Comparison of ENCODE assay signal across 8 mouse cellular contexts in the genomic region with DNA sequence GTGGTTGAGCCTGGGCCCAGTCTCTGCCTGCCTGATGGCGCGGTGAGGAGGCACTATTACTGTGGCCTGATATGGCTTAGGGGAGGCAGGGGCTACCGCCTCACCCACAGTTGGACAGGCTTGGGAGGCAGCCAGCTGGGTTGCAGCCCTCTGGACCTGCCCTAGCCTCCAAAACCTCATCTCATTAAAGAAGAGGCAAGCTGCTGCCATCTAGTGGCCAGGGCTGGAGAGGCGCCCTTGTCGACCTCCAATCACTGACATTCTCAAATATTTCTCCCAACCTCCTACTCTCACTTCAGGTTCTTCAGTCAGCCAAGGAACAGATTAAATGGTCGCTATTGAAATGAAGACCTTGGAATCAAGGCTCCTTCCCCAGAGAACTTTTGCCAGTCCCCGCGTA. TPM values are rescaled to one million over a fixed set of nuclear protein-coding genes. Genes with fewer than 3 reads are reported as not detected.
DNase-seq lines count a peak whose midpoint lies in the region; ATAC-seq lines count a peak whose summit lies in the region.

No protein-coding gene starts in this region.

- peaks cover 23% of the 10 kb centered on the region for H3K4me1 ChIP-seq in hindbrain, embryonic 16.5 days (ENCODE audit: control insufficient read depth, insufficient read depth, low read depth, low read length)

- intact Hi-C loops in left cerebral cortex, postnatal 14 days (cut with DNase I): loop anchor here (2.0 to 10.0 kb wide), 4 partner anchors 73 to 583 kb away; a partner anchor contains a TSS

- H3K4me2 ChIP-seq in hindbrain, embryonic 16.5 days (ENCODE audit: low read length): no peak overlapping the region

- H3K4me3 ChIP-seq in hindbrain, embryonic 16.5 days (ENCODE audit: low read length): no peak overlapping the region

- WGBS in hindbrain, embryonic 16.5 days: 9% methylated on average over 8 of the region's 8 CpGs

- H3K9me3 ChIP-seq in hindbrain, embryonic 16.5 days (ENCODE audit: control insufficient read depth, low read length): no peaks in the 10 kb centered on the region

- peak; percentile 84 for DNase-seq in adipocyte (ENCODE audit: low spot score)
- peak; percentile 99 for DNase-seq in cerebellum, postnatal 10 days
- peak; percentile 88 for DNase-seq in gastrocnemius, adult 18-20 months (ENCODE audit: low spot score)
- peak; percentile 78 to 79 for DNase-seq in left cerebral cortex, postnatal 14 days (ENCODE audit: low spot score in 2 of 2)
- DNase-seq in right cerebral cortex, postnatal 36 days (ENCODE audit: low spot score in 2 of 2): peak; percentile 32 to 47
- peak; percentile 75 to 89 for DNase-seq in urinary bladder, postnatal 4 days (ENCODE audit: low spot score in 2 of 2)

- no peaks in the 10 kb centered on the region for H3K27me3 ChIP-seq in hindbrain, embryonic 16.5 days (replicated peaks; ENCODE audit: control insufficient read depth, insufficient read depth, low read length)

- no peak overlapping the region for H3K27ac ChIP-seq in hindbrain, embryonic 16.5 days (ENCODE audit: low read depth, low read length)

- ATAC-seq in hindbrain, embryonic 16.5 days: peak; percentile 52
- peak; percentile 74 for ATAC-seq in megakaryocyte progenitor cell, adult 5-6 weeks (replicated peaks; ENCODE audit: poor library complexity)

- H3K36me3 ChIP-seq in hindbrain, embryonic 16.5 days (ENCODE audit: control insufficient read depth, insufficient read depth, low read length): no peaks in the 10 kb centered on the region

- no peak overlapping the region for H3K9ac ChIP-seq in hindbrain, embryonic 16.5 days (ENCODE audit: low read depth, low read length)

RNA-seq across cellular contexts. Expression of a gene that starts 10.9 kb away (rescaled TPM):
- total RNA-seq in gastrocnemius, adult 18-20 months (2021): 10 to 100 TPM; 26.7 to 27.7 TPM
- 22.2 and 27.4 TPM in 2 replicates for polyA plus RNA-seq in hindbrain, embryonic 16.5 days (2015; fragmentation: Nextera tagmentation; extraction: Ambion mirVana)
- total RNA-seq in left cerebral cortex, postnatal 14 days (2021): 1 to 10 TPM; 2.7 to 3.2 TPM
- total RNA-seq in megakaryocyte progenitor cell, adult 5-6 weeks (2015): 6.2 and 6.5 TPM in 2 replicates
- 3.3 and 4.0 TPM in 2 replicates for total RNA-seq in megakaryocyte progenitor cell, adult 5-6 weeks (2017)

RNA-seq across cellular contexts. Expression of a gene that starts 30.8 kb away (rescaled TPM):
- 100 to 1,000 TPM; 460 to 570 TPM for total RNA-seq in gastrocnemius, adult 18-20 months (2021)
- polyA plus RNA-seq in hindbrain, embryonic 16.5 days (2015; fragmentation: Nextera tagmentation; extraction: Ambion mirVana): 83.3 and 86.9 TPM in 2 replicates
- 100 to 1,000 TPM; 205 to 209 TPM for total RNA-seq in left cerebral cortex, postnatal 14 days (2021)
- 39.0 and 39.8 TPM in 2 replicates for total RNA-seq in megakaryocyte progenitor cell, adult 5-6 weeks (2015)
- 41.0 and 42.5 TPM in 2 replicates for total RNA-seq in megakaryocyte progenitor cell, adult 5-6 weeks (2017)

RNA-seq across cellular contexts. Expression of a gene that starts 55.7 kb away (rescaled TPM):
- 10 to 100 TPM; 24.9 to 25.7 TPM for total RNA-seq in gastrocnemius, adult 18-20 months (2021)
- 81.2 and 84.8 TPM in 2 replicates for polyA plus RNA-seq in hindbrain, embryonic 16.5 days (2015; fragmentation: Nextera tagmentation; extraction: Ambion mirVana)
- 10 to 100 TPM; 38.9 to 39.9 TPM for total RNA-seq in left cerebral cortex, postnatal 14 days (2021)
- 30.3 and 31.4 TPM in 2 replicates for total RNA-seq in megakaryocyte progenitor cell, adult 5-6 weeks (2015)
- total RNA-seq in megakaryocyte progenitor cell, adult 5-6 weeks (2017): 70.1 and 74.3 TPM in 2 replicates

Comparison
In these comparisons a context has a peak if more than half of its experiments do, and no peak if none do; other contexts are left out.
1. DNase-seq: peak in every context shown above with its lines; median percentile 99 in cerebellum, postnatal 10 days; 88 in gastrocnemius, adult 18-20 months; 84 in adipocyte; 82 in urinary bladder, postnatal 4 days; 78 in left cerebral cortex, postnatal 14 days; 40 in right cerebral cortex, postnatal 36 days.
2. RNA of a gene that starts 30.8 kb away (total RNA-seq): 460 to 570 TPM in gastrocnemius, adult 18-20 months and 205 to 209 TPM in left cerebral cortex, postnatal 14 days; 39.0 to 42.5 TPM in megakaryocyte progenitor cell, adult 5-6 weeks; every median in the first group is over 4 times any median in the second.